Mouse (Mus musculus): ENCODE data around the gene Cd7.

DNA sequence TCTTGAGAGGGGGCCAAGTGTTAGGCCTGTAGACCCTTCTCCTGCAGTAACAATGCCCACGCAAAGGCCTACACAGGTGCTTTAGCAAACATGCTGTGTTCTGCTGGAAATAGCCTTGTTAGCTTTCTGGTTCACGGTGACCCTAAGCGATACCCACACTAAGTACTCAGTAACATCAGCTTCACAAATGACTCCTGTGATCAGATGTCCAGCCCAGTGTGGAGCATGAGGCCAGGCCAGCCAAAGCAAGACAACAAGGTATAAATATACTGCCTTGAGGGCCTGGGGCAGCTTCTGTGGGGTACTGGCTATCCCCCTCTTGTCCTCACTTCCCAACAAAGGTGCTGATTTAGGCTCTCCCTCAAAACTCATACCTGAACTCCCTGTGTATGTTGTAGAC, 46.1 kb downstream of the Cd7 start:
- TF ChIP-seq ZMIZ1 (IDR thresholded peaks at IDR 0.05; ENCODE audit: low read depth, low read length) (no peak), POLR2A (IDR thresholded peaks at IDR 0.05; ENCODE audit: control insufficient read depth in 1 of 2, insufficient read depth in 1 of 2, low read depth in 1 of 2, low read length in 2 of 2, poor library complexity in 1 of 2) (no peak), UBTF (IDR thresholded peaks at IDR 0.05; ENCODE audit: borderline replicate concordance, insufficient read depth, low read depth, low read length) (no peak), JUND (IDR thresholded peaks at IDR 0.05; ENCODE audit: low read depth, low read length) (no peak)

Data from MEL (cell line).